Mouse (Mus musculus): Measurements from ENCODE around the gene Ihh. TPM values are rescaled to one million over a fixed set of nuclear protein-coding genes. Genes with fewer than 3 reads are reported as not detected.

Gene Ihh
- polyA plus RNA-seq, 1 experiment from 2014 or later = 0.25 TPM

DNA sequence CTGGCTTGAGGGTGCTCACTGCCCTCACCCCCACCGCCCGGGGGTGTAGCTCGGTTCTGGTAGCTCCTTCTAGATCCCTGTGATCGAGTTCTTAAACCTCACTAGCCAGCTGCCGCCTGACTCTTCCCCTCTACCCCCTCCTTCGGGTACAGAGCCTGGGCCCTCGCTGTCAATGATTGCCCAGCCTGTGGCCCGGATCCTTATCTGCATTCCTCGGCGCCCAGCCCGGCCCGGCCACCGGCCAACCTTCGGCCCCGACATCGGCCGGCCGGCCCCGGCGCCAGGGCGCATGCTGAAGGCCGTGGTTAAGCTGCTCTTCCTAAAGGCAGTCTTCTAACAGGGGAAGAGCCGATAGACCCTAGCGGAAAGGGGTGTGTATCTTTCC lies 1.8 kb downstream of the Ihh start:
- 3% methylated on average over 24 of the region's 24 CpGs for WGBS
- H3K9me3 ChIP-seq (ENCODE audit: control insufficient read depth, low read length) = no peaks in the 10 kb centered on the region
- no peak overlapping the region for H3K27ac ChIP-seq (ENCODE audit: low read depth, low read length)
- no peak overlapping the region; the same call in 1 of the 2 replicates for H3K4me3 ChIP-seq (ENCODE audit: low read length)
- H3K9ac ChIP-seq (ENCODE audit: low read depth, low read length) = no peak overlapping the region
- H3K36me3 ChIP-seq (ENCODE audit: control insufficient read depth, insufficient read depth, low read length) = no peaks in the 10 kb centered on the region
- H3K4me1 ChIP-seq (ENCODE audit: control insufficient read depth, insufficient read depth, low read depth, low read length) = peaks cover 32% of the 10 kb centered on the region
- no peak for ATAC-seq
- H3K4me2 ChIP-seq (ENCODE audit: low read length) = peak overlapping the region; percentile 67; the same call in 1 of the 2 replicates
- peaks cover 80% of the 10 kb centered on the region for H3K27me3 ChIP-seq (replicated peaks; ENCODE audit: control insufficient read depth, insufficient read depth, low read length)

DNA sequence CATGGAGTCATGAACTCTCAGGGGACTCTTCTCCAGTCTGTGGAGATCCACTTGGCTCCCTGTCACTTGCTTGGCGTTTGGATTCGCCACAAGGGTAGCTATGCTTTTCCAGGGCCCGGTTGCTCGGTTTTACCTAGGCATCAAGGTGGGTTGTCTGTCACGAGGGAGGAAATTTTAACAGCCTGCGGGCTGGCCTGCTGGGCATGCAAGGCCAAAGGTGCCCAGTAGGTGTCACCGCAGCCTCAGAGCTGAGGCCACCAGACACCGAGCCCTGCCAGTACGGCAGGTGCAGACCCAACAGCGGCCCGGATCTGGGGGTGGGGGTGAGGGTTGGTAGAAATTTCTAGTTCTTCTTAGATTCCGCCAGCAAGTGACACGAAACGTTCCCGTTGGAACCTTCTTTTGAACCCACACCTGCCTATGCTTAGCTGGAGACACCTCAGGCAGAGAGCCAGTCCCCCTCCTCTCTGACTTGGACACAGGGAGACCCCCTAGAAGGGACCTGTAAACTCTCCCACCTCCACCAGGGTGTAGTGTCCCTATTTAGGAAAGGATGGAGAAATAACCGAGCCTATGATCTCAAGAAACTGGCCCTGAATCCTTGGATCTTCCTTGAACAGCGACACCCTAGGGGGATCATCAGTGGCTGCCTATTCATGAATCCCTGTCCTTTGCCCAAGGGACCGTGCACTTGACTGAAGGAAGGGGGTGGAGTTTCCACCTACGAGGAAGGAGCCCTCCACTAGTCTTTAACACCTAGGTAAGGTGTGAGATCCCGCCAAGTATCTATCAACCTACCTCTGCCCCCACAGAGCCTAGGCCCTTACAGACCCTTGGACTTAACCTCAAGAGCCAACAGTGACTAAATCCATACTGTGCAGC lies 2.4 kb downstream of the Ihh start:
- Histone ChIP-seq H3K4me3 (ENCODE audit: low read length) (peak overlapping the region; percentile 12; the same call in 1 of the 2 replicates), H3K4me2 (ENCODE audit: low read length) (peak overlapping the region; percentile 67), H3K36me3 (ENCODE audit: control insufficient read depth, insufficient read depth, low read length) (no peaks in the 10 kb centered on the region), H3K4me1 (ENCODE audit: control insufficient read depth, insufficient read depth, low read depth, low read length) (peaks cover 32% of the 10 kb centered on the region), H3K27ac (ENCODE audit: low read depth, low read length) (no peak overlapping the region), H3K27me3 (replicated peaks; ENCODE audit: control insufficient read depth, insufficient read depth, low read length) (peaks cover 83% of the 10 kb centered on the region), H3K9ac (ENCODE audit: low read depth, low read length) (no peak overlapping the region), H3K9me3 (ENCODE audit: control insufficient read depth, low read length) (no peaks in the 10 kb centered on the region)
- ATAC-seq = peak; percentile 74
- WGBS = 3% methylated on average over 20 of the region's 20 CpGs

DNA sequence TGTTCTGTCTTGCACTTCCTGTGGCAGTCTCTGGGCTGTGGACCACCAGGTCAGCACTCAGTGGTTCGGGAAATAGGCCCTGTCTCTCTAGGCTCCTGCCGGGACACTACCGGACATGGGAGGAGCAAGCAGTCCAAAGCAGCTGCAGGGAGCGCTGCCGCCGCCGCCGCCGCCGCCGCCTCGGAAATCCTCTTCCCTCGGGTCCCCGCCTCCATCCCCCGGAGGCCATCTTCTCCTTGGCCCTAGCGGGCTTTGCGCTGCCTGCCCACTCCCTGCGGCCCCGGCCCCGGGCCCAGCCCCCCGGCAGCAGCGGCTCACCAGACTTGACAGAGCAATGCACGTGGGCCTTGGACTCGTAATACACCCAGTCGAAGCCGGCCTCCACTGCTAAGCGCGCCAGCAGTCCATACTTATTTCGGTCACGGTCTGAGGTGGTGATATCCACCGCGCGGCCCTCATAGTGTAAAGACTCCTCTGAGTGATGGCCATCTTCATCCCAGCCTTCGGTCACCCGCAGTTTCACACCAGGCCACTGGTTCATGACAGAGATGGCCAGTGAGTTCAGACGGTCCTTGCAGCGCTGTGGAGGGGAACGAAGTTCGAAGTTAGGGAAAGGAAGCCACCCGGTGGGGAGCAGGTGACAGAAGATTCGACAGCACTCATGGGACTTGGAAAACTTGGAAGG lies 3.3 kb downstream of the Ihh start:
- H3K9ac ChIP-seq (ENCODE audit: low read depth, low read length) = peak overlapping the region; percentile 55
- peak overlapping the region; percentile 67 for H3K4me2 ChIP-seq (ENCODE audit: low read length)
- under 1% methylated on average over 39 of the region's 41 CpGs for WGBS
- no peaks in the 10 kb centered on the region for H3K9me3 ChIP-seq (ENCODE audit: control insufficient read depth, low read length)
- no peak overlapping the region for H3K27ac ChIP-seq (ENCODE audit: low read depth, low read length)
- peaks cover 75% of the 10 kb centered on the region for H3K27me3 ChIP-seq (replicated peaks; ENCODE audit: control insufficient read depth, insufficient read depth, low read length)
- ATAC-seq = peak; percentile 22; the same call in 1 of the 2 replicates
- H3K4me3 ChIP-seq (ENCODE audit: low read length) = peak overlapping the region; percentile 42
- H3K36me3 ChIP-seq (ENCODE audit: control insufficient read depth, insufficient read depth, low read length) = no peaks in the 10 kb centered on the region
- H3K4me1 ChIP-seq (ENCODE audit: control insufficient read depth, insufficient read depth, low read depth, low read length) = peaks cover 32% of the 10 kb centered on the region

GRCm38 (mm10) chr1:74941651-74942360 lies 9.7 kb downstream of the Ihh start:
- Histone ChIP-seq H3K27me3 (replicated peaks; ENCODE audit: control insufficient read depth, insufficient read depth, low read length) (peaks cover 30% of the 10 kb centered on the region), H3K4me2 (ENCODE audit: low read length) (no peak overlapping the region), H3K36me3 (ENCODE audit: control insufficient read depth, insufficient read depth, low read length) (no peaks in the 10 kb centered on the region), H3K9ac (ENCODE audit: low read depth, low read length) (no peak overlapping the region), H3K4me3 (ENCODE audit: low read length) (no peak overlapping the region), H3K27ac (ENCODE audit: low read depth, low read length) (no peak overlapping the region), H3K9me3 (ENCODE audit: control insufficient read depth, low read length) (no peaks in the 10 kb centered on the region), H3K4me1 (ENCODE audit: control insufficient read depth, insufficient read depth, low read depth, low read length) (no peaks in the 10 kb centered on the region)
- no peak for ATAC-seq
- 61% methylated on average over 12 of the region's 12 CpGs for WGBS

DNA sequence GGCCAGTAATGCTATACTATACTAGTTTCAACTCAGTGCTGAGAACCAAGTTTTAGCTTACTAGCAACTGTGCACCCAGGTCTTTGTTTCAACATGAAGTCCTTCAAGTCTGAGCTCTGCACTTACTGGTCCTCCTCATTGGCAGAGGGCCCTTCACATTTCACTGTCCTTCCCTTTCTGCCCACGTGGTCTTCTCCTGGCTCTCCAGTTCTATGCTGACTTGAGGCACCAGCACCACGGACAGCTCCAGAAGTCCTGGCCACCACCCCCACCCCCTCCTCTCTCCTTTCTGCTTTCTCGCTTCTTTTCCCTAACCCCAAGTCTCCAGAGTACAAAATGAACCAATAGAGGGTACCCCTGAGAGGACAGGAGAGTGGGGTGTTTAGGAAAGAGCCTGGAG lies 11.7 kb downstream of the Ihh start:
- Histone ChIP-seq H3K9ac (ENCODE audit: low read depth, low read length) (no peak overlapping the region), H3K4me3 (ENCODE audit: low read length) (no peak overlapping the region), H3K36me3 (ENCODE audit: control insufficient read depth, insufficient read depth, low read length) (no peaks in the 10 kb centered on the region), H3K4me1 (ENCODE audit: control insufficient read depth, insufficient read depth, low read depth, low read length) (no peaks in the 10 kb centered on the region), H3K9me3 (ENCODE audit: control insufficient read depth, low read length) (no peaks in the 10 kb centered on the region), H3K4me2 (ENCODE audit: low read length) (no peak overlapping the region), H3K27me3 (replicated peaks; ENCODE audit: control insufficient read depth, insufficient read depth, low read length) (peaks cover 22% of the 10 kb centered on the region), H3K27ac (ENCODE audit: low read depth, low read length) (no peak overlapping the region)
- no peak for ATAC-seq
- WGBS = 11% methylated on average over 3 of the region's 3 CpGs

- peaks cover 17% of the 10 kb centered on the region for H3K27me3 ChIP-seq (replicated peaks; ENCODE audit: control insufficient read depth, insufficient read depth, low read length)
- ATAC-seq = no peak
- H3K27ac ChIP-seq (ENCODE audit: low read depth, low read length) = no peak overlapping the region
- no peak overlapping the region for H3K9ac ChIP-seq (ENCODE audit: low read depth, low read length)
- H3K4me3 ChIP-seq (ENCODE audit: low read length) = no peak overlapping the region
- 56% methylated on average over 12 of the region's 12 CpGs for WGBS
- no peak overlapping the region for H3K4me2 ChIP-seq (ENCODE audit: low read length)
- H3K36me3 ChIP-seq (ENCODE audit: control insufficient read depth, insufficient read depth, low read length) = no peaks in the 10 kb centered on the region
- no peaks in the 10 kb centered on the region for H3K4me1 ChIP-seq (ENCODE audit: control insufficient read depth, insufficient read depth, low read depth, low read length)
- H3K9me3 ChIP-seq (ENCODE audit: control insufficient read depth, low read length) = no peaks in the 10 kb centered on the region
Observed at GRCm38 (mm10) chr1:74936221-74936830, 15.1 kb downstream of the Ihh start.

DNA sequence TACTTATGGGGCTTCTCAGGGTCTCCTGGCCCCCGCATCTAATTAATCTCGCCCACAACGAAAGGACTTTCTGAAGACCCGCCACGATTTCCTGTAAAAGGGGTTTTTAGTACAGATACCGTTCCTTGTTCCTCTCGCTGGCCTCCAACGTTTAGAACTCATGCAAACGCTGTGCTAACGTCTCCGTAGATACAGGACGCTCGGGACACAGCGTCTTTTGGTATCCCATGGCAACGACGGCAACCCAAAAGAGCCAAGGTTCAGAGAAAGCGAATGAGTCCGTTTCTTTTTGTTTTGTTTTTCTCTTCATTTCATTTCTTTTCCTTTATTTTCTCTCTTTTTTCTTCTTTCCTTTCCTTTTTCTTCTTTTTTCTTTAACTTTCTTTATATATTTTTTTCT lies 16.1 kb downstream of the Ihh start, which contains the start of gene Cfap65:
Cfap65 (minus strand) TSS at position 198 of the 400 bp plus-strand sequence.
- Histone ChIP-seq H3K4me2 (ENCODE audit: low read length) (peak within 1 kb of the TSS; percentile 69), H3K36me3 (ENCODE audit: control insufficient read depth, insufficient read depth, low read length) (no peaks in the 10 kb centered on the region), H3K9me3 (ENCODE audit: control insufficient read depth, low read length) (no peaks in the 10 kb centered on the region), H3K4me1 (ENCODE audit: control insufficient read depth, insufficient read depth, low read depth, low read length) (no peaks in the 10 kb centered on the region), H3K9ac (ENCODE audit: low read depth, low read length) (peak within 1 kb of the TSS; percentile 53; the same call in 1 of the 2 replicates), H3K4me3 (ENCODE audit: low read length) (peak within 1 kb of the TSS; percentile 49), H3K27me3 (replicated peaks; ENCODE audit: control insufficient read depth, insufficient read depth, low read length) (peaks cover 14% of the 10 kb centered on the region), H3K27ac (ENCODE audit: low read depth, low read length) (no peak within 1 kb of the TSS)
- ATAC-seq = peak; percentile 88
- WGBS = 2% methylated on average over 18 of the region's 18 CpGs

GRCm38 (mm10) chr1:74927621-74928296 lies 23.7 kb downstream of the Ihh start:
- 0 out of 2 replicates have a peak, but pooled peaks cover 3% of the 10 kb centered on the region for H3K27me3 ChIP-seq (replicated peaks; ENCODE audit: control insufficient read depth, insufficient read depth, low read length)
- H3K9me3 ChIP-seq (ENCODE audit: control insufficient read depth, low read length) = no peaks in the 10 kb centered on the region
- H3K4me1 ChIP-seq (ENCODE audit: control insufficient read depth, insufficient read depth, low read depth, low read length) = no peaks in the 10 kb centered on the region
- no peak overlapping the region for H3K4me3 ChIP-seq (ENCODE audit: low read length)
- H3K9ac ChIP-seq (ENCODE audit: low read depth, low read length) = no peak overlapping the region
- ATAC-seq = no peak
- H3K36me3 ChIP-seq (ENCODE audit: control insufficient read depth, insufficient read depth, low read length) = no peaks in the 10 kb centered on the region
- no peak overlapping the region for H3K27ac ChIP-seq (ENCODE audit: low read depth, low read length)
- H3K4me2 ChIP-seq (ENCODE audit: low read length) = no peak overlapping the region
- WGBS = 84% methylated on average over 9 of the region's 9 CpGs
